Mouse (Mus musculus): ENCODE data around the gene Wdr76. TPM values are rescaled to one million over a fixed set of nuclear protein-coding genes. Genes with fewer than 3 reads are reported as not detected.
"Not testable (repeated sequence)": the region's sequence is repeated elsewhere in the genome, so short reads cannot be mapped to it uniquely, and the experiment has no call there.

Wdr76 gene
- total RNA-seq, 4 experiments from 2014 or later = 3.0 to 4.5 (median 3.7) TPM

DNA sequence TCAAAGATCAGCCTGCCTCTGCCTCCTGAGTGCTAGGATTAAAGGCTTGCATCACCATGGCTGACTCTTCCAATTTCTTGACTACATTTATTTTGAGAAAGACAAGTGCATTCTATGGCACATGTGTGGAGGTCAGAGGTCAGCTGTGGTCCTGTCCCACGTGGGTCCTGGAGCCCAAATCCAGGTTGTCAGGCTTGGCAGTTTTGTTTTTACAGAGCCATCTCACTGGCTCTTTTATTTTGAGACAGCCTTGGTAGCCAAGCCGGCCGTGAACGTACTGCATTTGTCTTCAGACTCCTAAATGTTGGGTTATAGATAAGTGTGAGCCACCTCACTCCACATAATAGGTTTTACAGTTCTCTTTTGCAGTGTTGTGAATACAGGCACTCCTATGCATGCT lies 12.2 kb downstream of the Wdr76 start:
- not testable (repeated sequence) for DNase-seq (ENCODE audit: low spot score in 2 of 2)

DNA sequence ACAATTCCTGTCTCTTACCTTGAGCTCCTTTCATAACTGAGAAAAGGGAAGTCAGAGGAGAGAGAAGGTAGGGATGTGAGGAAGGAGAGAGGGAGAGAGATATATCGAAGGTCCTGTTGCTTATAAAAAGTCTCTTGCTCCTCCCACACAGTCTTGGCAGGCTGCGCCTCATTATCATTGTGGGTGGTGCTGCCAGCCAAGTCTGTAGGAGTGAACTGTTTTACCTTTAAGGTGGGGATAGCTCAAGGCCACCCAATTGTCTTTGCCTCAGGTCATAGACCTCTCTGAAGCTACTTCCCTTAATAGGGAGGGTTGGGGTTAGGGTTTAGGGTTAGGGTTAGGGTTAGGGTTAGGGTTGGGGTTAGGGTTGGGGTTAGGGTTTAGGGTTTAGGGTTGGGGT lies 15.5 kb downstream of the Wdr76 start:
- no peak for DNase-seq (ENCODE audit: low spot score in 2 of 2)

DNA sequence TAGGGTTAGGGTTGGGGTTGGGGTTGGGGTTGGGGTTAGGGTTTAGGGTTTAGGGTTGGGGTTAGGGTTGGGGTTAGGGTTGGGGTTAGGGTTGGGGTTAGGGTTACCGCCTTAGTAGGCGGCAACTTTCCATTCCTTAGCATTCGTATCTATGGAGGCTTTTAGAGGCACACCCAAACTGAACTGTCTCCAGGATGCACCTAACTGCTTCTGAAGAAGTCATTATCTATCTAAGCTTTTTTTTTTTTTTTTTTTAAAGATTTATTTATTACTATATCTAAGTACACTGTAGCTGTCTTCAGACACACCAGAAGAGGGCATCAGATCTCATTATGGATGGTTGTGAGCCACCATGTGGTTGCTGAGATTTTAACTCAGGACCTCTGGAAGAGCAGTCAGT lies 16.3 kb downstream of the Wdr76 start:
- not testable (repeated sequence) for DNase-seq (ENCODE audit: low spot score in 2 of 2)

DNA sequence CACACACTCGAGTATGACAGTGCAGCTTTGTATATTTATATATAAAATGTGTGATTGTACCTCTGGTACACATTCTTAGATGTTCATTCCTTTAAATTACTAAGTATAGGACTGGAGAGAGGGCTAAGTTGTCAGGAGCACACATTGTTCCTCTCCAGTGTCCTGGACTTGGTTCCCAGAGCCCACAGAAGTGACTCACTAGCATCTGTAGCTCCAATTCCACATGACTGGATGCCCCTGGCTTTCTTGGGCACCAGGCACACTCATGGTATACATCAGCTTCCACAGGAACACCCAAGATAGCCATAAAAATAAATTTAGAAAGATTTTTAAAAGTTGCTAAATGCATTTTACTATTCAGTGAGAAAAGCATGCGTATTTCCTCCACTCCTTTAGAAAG lies 18.5 kb downstream of the Wdr76 start:
- no peak for DNase-seq (ENCODE audit: low spot score in 2 of 2)

DNA sequence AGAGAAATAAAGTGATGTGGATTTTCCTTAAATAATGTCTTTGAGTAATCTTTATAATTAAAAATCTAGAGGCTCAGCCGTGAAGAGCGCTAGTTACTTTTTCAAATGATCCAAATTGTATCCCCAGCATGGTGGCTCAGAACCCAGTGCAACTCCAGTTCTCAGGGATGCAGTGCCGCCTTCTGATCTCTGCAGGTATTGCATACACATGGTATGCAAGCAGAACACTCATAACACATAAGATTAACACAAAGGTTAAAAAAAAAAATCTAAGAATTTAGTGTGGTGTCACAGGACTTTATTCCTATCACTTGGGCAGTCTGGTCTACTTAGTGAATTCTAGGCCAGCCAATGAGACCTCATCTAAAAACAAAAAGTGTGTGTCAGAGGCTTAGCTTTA lies 38.3 kb downstream of the Wdr76 start:
- DNase-seq (ENCODE audit: low spot score in 2 of 2) = no peak

DNA sequence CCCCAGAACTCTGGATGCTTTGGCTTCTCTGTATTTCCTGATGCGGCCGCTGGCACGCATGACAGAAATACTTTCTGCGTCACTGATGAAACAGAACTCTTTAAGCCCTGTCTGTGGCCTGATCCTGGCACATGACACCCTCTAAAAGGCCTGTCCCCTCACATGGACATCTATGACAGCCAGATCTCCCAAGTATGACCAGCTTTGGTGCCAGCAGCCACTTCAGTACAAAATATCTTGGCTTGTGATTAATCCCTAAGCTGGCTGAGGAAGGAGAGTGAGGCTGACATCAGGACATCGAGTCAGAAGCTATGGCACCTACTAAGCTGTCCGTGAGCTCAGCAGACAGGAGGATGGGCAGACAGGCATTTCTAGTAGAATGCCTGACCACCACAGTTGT lies 43.1 kb downstream of the Wdr76 start:
- DNase-seq (ENCODE audit: low spot score in 2 of 2) = no peak

DNA sequence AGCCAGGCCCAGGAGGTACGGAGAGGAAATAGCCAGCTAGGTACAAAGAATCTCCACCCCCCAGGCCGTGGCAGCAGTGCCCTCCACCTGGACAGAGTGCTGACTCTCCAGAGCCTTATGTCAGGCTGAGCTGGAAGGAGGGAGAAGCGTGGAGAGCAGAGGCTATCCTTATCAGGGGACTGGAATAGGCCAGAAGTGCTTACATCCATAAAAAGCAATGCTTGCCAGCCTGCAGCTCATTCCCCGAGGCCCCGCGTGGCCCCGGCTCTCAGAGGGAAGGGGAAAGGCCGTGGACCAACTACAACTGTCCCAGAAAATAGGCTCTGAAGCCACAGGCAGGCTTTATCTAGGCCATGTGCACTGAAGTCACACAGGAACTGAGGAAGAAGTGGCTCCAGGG lies 44.7 kb downstream of the Wdr76 start:
- no peak for DNase-seq (ENCODE audit: low spot score in 2 of 2)

DNA sequence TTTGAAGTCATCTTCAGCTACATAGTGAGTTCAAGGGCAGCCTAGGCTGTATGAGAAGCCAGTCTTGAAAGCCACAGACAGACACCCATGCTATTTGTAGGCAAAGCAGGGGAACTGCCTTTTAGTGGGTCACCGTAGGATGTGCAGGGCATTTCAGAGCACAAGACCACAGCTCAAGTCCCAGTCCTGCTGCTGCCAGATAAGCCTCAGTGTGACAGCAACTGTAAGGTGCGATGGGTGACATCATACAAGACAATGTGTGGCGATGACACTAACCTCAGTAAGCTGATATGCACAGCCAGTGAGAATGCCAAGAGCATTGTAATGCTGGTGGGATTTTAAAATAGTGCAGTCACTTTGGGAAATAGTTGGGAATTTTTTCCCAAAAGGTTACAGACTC lies 56.6 kb downstream of the Wdr76 start:
- DNase-seq (ENCODE audit: low spot score in 2 of 2) = no peak

DNA sequence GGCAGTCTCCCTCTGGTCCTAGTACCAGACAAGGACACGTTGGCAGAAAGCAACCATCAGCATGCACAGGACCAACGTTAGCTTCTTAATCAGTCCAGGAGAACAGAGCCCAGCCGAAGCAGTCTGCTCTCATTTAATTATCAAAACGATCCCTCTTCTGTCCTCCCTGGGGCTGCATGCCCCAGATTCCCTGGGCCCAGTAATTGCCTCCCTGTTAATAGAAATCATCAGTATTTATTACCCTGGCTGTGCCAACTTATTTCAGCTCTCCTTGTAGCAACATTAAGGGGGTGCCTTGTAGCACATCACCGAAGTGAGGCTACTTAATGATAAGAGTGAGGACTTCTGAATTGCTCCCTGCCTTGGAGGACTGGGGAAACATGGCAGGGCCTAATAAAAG lies 59.4 kb downstream of the Wdr76 start:
- DNase-seq (ENCODE audit: low spot score in 2 of 2) = no peak

DNA sequence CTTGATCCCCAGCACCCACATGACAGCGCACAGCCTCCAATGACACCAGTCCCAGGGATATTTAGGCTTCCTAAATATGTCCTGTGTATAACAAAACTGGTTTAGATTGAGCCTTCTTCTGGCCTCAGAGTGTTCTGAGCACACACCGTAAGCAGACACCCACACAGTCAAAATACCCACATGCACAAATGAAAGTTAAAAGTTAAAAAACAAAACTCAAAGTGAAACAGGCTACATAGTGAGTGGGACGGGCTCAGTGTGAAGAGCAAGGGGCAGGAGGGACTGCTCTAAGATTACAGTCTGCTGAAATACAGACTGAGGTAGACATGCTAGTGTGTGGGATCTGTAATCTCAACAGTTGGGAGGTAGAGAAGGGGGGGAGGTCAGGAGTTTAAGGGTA lies 63.5 kb downstream of the Wdr76 start:
- no peak for DNase-seq (ENCODE audit: low spot score in 2 of 2)

DNA sequence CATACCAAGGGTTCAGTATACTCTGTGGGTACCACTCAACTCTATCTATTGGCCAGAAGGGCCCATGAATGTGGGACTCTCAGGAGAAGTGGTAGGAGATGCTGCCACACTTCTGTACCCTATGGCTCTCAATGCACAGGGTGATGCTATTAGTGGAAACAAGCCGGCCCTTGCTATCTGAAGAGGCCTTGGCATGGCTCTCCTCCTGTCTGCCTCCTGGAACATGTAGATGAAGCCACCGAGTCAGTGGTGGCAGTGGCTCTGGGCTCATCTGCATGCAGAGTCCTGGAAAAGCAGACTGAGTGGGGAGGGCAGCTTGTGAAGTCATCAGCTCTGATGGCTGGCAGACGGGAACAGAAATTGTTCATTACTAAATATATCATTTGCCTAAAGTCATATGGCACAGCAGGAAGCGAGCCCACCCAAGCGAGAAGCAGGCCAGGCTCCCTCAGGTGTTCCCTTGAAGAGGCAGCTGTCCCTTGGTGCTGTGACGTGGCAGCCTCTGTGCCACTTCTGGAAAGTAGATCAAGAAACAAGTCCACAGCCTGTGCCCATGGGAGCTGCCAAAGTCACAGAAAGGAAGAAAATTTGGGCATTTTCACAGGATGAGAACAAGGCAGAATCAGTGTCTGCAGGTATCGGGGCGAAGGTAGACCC lies 64.6 kb downstream of the Wdr76 start:
- no peak for DNase-seq (ENCODE audit: low spot score in 2 of 2)

DNA sequence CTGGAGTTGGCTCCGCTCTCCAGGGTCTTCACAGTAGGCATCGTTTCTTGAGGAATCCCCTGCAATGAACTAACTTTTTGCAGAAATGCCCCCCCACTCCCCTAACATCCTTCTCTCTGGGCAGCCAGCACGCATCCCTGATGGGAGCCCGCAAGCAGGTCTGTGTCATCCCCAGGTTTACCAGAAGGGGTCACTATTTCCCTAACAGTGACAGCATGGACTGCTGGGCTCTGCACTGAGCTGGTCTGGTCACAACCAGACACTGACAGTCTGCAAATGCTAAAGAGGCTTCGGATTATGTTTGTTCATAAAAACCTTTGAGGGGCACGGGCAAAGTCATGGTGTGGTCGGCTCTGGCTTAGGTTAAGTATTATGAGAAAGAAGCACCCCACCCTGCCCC lies 65.3 kb downstream of the Wdr76 start:
- peak; percentile 70 to 88 for DNase-seq (ENCODE audit: low spot score in 2 of 2)

DNA sequence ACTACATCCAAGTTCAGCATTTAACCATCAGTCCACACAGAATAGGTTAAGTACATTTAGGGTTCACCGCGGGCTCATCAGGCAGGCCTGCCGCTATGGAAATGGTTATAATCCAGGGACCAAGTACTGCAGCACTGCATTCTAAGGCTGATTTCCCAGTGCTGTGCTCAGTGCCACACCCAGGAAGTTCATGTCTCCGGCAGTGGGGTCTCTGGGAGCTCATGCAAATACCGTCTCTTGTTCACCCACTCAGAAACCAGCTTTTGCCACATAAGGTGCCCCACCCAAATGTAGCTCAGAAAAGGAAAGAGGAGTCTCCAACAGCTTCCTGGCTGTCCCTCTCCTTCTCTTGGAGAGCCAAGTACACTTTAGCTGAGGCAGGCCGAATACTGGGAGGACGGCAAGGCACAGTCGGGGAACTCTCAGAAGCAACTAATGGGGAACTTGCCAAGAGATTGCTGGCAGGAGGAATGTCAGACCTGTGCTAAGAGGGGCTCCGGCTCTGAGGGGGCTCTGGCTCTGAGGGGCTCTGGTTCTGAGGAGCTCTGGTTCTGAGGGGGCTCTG lies 67.6 kb downstream of the Wdr76 start:
- DNase-seq (ENCODE audit: low spot score in 2 of 2) = no peak

DNA sequence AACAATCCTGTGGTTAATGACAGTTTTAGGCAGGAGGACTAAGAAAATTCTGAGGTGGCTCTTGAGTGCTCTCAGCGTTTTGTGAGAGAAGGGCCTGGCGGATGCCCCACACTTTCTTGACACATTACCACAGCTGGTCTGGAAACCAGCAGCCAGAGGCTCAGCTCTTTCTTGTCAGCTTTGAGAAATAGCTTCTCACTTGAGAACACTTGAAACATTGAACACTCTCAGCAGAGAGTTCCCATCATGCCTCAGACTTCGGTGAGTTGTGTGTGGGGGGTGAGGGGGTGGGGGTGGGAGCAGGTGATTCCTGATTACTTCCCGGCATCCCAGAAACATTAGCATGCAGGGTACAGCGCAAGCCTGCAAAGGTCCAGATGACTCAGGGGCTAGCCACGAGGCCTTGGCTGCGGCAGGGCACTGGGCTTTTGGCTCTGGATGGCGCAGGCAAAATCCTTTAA lies 69.2 kb downstream of the Wdr76 start:
- DNase-seq (ENCODE audit: low spot score in 2 of 2) = no peak

DNA sequence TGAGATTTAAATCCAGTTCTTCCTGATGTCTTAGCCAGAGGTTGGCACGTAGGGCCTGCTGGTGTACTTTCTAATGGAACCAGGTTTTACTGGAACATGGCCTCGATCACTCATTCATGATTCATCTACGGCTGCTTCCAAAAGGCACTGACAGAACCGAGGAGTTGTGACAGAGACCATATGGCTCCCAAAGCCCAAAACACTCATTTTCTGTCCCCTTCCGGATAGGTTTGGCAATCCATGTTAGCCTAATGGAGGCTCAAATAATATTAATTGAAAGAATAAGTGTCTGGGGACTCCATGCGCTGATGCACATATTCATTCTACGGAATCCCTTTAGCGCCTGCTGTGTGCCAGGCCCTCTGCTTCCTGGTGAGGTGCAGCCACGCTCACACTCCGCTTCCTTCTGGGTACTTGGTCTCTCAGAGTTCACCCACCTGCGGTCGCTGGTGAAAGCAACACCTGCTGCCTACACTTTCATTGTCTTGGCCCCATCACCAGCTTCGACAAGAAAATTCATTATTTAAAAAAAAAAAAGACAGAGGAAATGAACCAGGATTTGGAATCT lies 76.4 kb downstream of the Wdr76 start:
- no peak for DNase-seq (ENCODE audit: low spot score in 2 of 2)

DNA sequence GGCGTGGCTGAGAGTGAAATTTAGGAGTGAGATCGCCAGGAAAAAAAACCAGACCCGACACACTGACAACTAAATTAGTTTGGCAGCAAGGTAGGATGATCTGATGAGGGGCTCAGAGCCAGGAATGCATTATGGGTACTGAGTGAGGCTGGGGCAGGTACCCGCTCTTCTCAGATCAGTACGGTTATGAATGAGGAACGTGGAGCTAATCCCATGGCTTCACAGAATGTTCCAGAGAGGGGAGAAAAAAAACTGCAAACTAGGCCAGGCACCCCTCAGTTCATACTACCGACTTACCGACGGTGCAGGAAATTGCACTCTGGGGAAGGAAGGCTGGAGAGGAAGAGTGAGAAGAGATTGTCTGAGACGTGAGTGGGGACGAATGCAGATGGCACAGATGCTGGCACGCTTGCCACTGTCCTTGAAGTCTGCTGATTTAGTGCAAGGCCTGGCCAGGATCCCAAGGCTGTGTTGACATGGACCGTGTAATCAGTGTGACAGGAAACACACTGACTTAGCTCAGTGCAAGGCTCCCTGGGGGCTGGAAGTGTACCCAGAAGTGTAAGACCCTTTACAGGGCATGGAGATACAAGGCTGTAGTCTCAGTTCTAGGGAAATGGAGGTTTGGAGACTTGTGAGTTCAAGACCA lies 77.1 kb downstream of the Wdr76 start:
- DNase-seq (ENCODE audit: low spot score in 2 of 2) = no peak

DNA sequence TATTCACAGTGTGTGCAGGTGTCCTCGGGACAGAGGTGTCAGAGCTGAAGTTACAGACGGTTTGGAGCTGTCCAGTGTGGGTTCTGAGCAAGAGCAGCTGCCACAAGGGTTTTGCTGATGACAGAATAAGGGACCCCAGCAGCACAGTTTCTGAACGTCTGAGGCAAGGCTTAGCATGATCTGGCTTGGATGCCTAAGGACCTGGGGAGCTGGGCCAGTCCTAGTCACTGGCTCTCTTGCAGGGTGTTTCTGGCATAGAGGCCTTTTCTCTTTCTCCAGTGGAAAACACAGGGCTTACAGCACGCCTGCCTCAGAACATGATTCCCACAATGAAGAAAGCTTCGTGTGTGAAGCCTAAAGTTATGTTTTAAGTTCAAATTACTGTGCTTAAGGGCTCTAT lies 78.2 kb downstream of the Wdr76 start:
- DNase-seq (ENCODE audit: low spot score in 2 of 2) = no peak

DNA sequence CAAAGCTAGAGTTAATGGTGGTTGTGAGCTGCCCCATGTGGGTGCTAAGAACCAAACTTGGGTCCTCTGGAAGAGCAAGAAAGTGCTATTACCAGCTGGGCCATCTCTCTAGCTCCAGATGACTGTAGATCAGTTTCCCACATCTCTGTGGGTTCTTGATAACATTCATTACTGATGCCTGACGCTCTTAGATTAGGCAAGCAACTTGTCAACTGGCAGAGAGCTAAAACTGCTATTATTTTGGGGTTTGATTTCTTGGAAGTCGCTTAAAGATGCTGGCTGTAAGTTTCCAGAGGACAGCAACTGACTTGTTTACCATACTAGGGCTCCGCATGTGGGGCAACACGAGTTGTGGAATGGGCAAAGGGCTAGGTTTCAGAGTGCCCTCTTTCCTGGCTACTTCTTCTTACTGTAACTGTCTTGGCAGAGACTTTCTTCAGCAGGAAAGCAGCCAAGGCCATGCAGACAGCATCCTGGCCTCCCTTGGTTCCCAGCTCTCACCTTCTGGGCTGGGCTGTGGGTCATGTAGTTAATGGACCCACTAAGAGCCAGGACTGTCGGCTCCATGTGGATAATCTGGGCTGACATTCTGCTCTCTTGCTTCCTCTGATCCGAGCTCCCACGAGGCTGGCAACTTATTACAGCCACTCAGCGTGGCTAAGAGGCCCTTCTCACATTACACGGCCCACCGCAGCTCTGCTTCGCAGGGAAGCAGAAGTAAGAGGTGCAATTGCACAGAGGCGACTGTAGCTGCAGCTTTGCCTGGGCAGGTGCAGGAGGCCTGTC lies 81.2 kb downstream of the Wdr76 start:
- no peak for DNase-seq (ENCODE audit: low spot score in 2 of 2)

DNA sequence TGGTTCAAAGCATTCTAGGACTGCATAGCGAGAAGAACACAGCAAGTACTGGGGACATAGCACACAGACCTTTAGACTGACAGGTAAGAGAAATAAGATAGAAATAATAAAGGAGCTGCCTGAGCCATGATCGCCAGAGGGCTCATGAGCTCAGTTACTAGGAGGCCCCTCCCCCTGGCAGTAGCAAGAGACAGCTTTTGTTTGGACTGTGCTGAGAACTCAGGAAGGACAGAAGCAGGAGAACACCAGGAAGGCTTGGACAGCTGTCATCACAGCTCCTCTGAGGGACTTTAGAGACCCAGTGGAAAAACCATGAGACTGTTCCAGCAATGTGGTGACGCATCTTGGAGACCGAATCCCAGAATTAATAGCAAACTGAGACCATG lies 81.8 kb downstream of the Wdr76 start:
- DNase-seq (ENCODE audit: low spot score in 2 of 2) = peak; percentile 25 to 32

DNA sequence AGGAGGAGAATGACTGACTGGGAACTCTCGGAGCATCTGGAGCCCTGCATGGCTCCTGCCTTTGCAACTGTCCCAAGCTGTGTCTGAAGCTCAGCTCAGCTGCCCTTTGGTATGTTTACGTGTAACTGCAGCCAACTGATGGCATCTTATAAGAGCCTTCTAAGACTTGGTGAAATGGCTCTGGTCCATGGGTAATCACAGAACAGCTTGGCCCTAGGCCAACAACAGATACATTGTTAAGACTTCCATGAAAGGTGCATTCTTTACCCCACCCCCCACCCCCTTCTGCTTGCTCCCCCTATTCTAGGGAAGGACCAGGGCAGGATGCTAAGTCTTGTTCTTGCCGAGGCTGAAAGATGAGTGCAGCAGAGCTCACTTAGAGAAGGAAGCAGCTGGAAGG lies 87.6 kb downstream of the Wdr76 start:
- no peak for DNase-seq (ENCODE audit: low spot score in 2 of 2)

Data from layer of hippocampus, adult 8-10 months (tissue).